Mouse (Mus musculus) Muller cell, postnatal 12 days (primary cell): ENCODE data around the gene Arrb1.

Experiments used
- DNase-seq: peaks from one replicate; pipeline ENCODE4 v3.0.0-alpha.2; 2015; ENCODE audit errors: inconsistent ontology term

The Arrb1 gene

DNA sequence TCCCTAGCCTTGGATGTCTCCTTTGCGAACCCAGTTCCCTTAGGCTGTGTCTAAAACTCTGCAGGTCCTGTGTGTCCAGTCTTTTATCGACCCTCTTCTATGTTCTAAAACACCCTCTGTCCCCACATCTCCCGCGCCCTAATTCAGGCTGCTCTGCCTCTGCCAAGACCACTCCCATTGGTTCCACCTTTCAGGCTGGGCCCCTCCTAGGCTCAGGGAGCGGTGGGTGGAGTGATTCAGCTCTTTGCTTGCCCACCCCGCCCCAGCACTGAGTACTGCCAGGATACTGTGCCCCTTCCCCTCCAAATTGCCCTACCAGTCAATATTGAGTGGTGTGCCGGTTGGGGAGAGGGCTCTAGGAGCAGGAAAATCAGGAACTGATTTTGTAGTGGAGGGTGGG is 92.1 kb downstream of the Arrb1 start:
- DNase-seq, result no peak

DNA sequence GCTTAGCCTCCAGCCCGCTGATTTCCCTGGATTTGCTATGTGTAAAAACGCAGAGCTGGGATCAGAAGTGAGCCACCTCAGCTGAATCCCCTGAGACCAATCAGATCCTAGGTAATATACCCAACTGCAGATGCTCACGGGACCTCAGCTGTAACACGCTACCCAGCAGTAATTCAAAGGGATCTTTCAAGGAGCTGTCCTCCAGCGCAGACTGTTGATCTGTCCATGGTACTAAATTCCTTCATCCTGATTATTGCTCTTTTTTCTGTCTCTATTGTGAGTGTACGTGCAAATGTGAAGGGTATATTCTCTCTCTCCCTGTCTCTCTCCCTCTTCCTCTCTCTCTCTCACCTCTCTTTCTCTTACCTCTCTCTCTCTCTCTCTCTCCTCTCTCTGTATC is 97.0 kb downstream of the Arrb1 start:
- DNase-seq, result peak; percentile 27

DNA sequence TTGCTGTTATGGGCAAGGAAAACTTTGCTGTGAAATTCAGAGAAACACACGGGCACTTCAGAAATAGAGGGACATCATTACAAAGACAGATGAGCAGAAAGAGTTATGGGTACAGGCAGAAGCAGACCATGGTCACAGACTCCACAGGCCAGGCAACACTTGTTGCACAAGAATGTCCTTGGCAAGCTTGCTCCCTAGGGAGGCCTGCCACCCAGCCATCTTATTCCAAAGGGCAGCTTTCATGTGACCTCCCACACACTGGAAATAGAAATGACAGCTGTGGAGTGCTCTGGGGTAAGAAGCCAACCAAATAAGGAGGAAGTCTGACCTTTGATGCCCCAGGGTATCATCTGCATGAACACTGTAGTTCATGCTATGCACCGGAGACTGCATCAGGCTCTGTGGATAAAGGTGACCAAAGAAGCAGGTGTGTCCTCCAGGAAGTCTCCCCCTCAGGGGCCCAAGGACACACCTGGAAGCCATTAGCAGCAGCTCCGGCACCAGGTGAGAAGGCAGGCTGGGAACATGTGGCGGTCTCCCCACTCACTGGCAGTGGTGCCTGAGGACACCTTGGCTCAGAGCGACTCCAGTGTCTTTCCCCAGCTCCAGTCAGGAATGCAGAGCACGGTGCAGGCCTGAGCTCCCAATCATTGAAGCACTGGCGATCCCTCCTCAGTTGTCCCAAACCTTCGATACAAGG is 98.8 kb downstream of the Arrb1 start:
- DNase-seq, result no peak

DNA sequence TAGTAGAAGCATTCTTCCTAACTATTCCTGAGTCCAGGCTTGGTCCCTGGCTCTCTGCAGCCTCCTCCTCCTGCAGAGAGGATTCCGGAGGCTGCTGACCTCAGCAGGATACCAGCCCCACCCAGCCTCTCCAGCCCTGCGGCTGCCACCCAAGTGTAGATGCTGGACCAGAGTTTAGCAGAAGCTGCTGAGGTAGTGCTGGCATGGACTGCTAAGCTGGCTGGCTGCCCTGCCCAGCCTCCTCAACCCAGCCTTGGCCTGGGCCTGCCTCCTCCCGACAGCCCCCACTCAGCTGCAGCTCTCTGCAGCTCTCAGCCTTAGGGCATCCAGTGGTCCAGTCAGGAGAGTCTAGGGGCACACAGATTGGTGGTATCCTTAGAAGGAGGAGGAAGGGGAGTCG is 106.0 kb downstream of the Arrb1 start:
- DNase-seq, result peak; percentile 22

DNA sequence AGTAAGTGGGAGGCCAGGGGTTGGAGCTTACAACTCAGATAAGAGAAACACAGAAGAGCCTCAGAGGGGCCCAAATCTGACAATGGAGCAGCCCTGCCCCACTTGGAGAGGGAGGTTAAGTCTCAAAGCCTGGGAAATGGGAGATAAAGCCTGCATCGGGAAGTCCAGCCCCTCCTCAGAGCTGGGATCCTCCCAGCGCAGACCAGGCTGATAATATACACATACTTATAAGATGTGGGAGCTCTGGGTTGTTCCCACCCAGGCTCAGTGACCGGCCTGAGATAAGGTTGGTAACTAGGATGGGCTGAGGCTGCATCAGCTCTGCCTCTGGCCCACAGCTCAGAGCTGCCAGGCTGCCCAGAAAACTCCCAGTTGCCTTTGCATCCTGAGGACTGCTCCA is 106.8 kb downstream of the Arrb1 start:
- DNase-seq, result no peak

DNA sequence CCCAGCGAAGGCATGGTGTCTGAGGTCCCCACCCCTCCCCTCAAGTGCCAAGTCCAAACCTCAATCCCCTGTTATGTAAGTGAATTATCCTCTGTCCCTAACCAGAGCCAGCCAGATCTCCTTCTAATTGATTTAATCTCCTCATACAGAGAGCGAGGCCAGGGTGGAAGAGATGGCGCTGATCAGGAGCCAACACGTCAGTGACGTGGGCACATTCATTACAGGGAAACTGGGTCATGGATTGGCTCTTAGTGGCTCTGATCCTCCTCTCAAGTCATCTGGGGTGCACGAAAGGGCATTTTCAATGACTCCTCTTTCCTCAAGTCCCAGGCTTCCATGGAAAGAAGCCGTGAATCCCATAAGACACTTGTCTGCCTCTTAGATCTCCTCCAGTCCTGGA is 109.4 kb downstream of the Arrb1 start:
- DNase-seq, result no peak

DNA sequence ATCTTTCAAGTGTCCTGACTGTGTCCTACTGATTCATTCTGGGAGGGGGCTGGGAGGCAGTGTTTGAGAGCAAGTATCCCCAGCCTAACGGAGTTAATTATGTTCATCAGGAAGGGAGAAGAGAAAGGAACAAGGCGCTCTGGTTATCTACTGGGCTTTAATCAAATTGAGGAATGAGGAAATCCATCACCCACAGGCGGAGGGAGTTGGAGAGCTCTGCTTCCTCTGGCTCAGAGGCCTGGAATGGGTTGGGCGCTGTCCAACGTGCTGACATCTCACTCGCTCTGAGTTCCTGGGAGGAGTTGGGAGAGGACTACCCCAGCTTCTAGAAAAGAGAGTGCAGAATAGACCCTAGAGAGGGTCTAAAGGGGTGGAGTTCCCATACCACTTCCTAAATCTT is 113.4 kb downstream of the Arrb1 start:
- peak; percentile 58 for DNase-seq

DNA sequence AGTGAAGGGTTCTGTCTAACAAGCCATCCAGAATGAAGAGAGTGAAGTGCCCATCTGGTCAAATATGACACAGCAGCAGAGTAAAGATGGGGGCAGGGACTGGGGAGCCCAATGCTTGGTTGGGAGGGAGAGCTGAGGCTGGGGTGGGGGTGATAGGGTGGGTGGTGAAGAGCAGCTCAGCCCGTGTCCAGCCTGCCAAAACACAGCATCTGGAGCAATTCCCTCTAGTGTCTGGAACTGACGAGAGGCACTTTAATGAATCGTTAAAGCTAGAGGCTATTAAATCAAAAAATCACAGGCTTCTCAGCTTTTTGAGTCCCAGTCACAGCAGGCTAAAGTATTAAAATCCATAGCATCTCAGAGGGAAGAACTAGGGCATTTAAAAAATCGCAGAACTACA is 114.3 kb downstream of the Arrb1 start:
- DNase-seq, result no peak

DNA sequence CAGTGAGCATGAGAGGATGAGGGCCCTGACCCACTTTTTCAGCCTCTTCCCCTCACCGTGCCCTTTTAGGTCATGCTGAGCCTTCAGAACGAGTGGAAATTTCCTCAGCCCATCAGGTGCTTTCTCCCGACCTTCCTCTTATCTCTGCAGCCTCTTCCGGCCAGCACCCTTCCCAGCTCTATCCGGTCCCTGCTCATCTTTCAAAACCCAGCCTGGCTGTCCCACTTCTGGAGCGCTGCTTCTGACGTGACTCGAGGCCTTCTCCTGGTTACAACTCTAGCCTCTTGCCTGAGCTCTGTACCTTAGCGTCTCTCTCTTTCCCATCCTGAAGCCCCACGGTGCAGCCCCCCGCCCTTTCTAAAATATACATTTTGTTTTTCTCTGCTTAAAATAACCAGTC is 119.0 kb downstream of the Arrb1 start:
- DNase-seq, result no peak
